Mouse (Mus musculus) kidney, postnatal 36 days (tissue): ENCODE measurements at regions not wholly inside any gene's neighbourhood (a gene's known extent, or its start where the extent isn't known, plus 50 kb on each side); places are given as distances from the start of the nearest gene placed in this dataset.

Experiments
- DNase-seq, 2 experiments: peaks; one replicate each; pipeline ENCODE4 v3.0.0; 2021 to 2022; ENCODE audit warnings: mixed read lengths in 2 of 2

- no peak for DNase-seq
These were observed 69.2 kb downstream of the Nhlrc3 start for GRCm38 (mm10) chr3:53393945-53394344.

DNA sequence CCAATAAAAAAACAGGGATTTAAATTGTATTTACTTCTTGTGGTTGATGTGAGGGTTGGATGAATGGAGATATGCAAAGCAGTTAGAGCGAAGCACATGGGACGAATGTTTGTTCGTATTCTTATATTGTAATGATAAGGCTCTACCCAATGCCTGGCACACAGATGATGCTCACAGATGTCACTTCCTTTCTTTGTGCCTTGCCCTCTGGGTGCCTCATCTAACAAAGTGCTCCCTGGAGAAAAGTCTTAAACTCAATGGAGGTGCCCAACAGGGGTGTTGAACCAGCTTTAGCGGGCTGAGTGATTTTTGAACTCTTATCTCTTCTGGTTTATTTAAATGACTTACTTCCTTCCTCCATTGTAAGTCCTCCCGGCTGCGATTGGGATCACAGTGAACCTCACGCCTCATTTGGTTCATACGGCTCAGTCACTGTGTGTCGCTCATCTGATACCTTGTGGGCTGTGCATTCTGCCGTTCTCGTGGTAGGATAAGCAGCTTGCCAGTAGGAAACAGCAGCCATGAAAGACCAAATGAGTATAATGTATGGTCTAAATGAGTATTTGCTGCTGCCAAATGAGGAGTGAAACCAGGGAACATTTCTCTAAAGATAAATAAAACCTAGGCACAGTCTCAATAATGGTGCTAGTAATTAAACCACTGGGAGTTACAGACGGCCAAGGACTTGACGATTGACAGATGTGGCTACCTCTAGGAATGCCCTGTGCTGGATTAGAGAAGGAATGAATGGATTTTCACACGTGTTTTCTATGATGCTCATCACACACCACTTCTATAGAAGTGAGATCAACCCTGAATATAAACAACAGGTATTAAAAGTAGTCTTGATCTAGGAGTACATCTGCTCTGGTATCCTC is 81.2 kb downstream of the Nhlrc3 start:
- DNase-seq, result no peak

- no peak for DNase-seq
These were observed 83.5 kb downstream of the Nhlrc3 start for GRCm38 (mm10) chr3:53379519-53380181.

- no peak for DNase-seq
These were observed 86.2 kb downstream of the Nhlrc3 start for GRCm38 (mm10) chr3:53376864-53377447.

DNA sequence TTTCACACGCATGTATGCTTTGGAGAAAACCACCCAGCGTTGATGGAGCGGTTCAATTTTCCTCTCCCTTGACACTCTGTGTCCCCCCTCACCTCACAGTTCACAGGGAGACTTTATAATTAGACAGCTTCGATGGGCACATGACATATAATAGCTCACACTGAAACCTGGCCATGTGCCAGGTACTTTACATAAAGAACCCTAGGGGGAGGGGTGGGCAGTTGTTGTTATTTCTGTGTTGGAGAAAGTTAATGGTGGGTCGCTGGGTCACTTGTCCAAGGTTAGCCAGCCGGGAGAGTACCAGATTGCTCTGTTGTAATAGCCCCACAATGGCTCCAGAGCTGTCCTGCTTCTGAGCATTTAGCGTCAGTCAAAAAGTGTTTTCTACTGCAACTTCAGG is 90.2 kb downstream of the Nhlrc3 start:
- peak; percentile 30 to 32 for DNase-seq

GRCm38 (mm10) chr3:53371910-53372309 is 91.2 kb downstream of the Nhlrc3 start:
- DNase-seq, result peak; percentile 1 to 27

- DNase-seq, result no peak
These were observed 101.9 kb downstream of the Nhlrc3 start for GRCm38 (mm10) chr3:53361202-53361601.

DNA sequence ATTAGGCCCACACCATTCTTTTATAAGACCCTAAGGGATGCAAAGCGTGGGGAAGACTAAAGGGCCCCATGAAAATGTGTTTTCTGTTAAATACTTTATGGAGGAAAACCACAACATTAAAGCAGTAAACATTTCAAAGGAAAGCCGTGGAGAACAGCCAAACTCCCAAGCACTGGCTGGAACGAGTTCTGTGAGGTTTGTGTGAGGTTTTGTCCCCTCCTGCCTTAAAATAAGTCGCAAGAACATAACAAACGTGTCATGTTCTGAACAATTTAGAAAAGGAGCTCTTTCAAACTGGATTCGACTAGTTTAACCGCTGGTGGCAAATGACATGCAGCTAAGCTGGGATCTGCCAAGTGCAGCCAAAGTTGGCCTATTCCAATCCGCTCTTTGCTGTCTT is 109.4 kb downstream of the Nhlrc3 start:
- peak; percentile 19 to 22 for DNase-seq

GRCm38 (mm10) chr3:53353282-53353681 is 109.8 kb downstream of the Nhlrc3 start:
- no peak for DNase-seq

DNA sequence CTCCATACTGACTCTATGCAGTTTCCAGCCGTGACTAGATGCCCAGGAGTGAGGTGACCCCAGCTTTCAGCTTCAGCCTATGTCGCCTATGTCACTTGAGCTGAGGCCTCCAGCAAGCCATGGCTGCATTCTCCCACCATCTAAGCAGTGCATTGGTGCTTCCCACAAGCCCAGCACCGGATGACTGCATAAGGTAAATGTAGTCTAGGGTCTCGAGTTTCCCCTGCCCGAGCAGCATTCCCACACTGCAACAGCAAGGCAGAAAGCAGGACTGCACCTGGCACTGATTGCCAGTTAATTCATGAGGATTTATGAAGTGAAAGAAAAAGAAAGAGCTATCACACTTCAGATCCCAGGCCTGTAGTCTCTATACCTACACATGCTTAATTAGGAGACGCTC is 119.5 kb downstream of the Nhlrc3 start:
- DNase-seq, result no peak

DNA sequence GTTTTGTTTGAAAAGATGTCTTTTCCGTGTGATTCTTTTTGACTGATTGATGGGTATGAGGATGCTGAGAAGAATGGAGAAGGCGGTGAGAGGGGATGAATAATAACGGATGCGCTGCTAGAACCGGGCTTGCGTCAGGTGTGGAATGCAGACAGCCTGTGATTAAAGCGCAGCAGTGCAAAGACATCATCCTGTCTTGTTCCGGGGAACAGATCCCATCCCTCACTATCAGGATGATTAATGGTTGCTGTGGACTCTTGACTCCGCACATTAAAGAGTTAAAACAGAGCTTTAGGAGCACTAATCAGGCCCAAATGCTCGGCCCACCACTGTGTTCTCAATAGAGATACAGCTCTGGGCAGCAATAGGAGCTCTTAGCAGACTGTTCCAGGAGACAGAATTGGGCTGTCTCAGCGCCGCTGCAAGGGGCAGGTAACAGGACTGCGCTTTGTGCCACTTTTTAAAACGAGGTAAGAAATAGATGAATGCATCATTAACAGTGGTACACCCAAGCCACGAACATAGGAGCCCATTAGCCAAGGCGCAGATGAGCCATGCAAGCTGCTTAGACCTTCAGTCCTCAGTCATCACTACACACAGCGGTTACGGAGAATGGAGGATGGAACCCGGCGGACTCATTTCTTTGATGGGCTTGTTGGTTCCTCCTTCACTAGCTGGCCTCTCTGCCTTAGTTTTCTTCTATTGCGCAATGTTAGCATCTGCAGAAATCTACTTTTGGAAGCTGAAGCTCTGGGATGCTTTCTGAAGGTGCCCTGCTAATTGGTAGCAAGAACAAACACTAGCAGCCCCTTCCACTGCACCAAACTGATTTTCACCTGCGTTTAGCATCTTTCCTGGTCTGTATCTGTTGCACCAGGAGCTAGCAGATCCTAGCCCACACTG is 121.6 kb downstream of the Nhlrc3 start:
- DNase-seq, result no peak

- DNase-seq, result no peak
These were observed 124.6 kb downstream of the Nhlrc3 start for GRCm38 (mm10) chr3:53338571-53338970.

- peak in 1 of 2 experiments; percentile 13 for DNase-seq
These were observed 129.1 kb downstream of the Nhlrc3 start for GRCm38 (mm10) chr3:53334051-53334450.

GRCm38 (mm10) chr3:53329528-53329927 is 133.6 kb downstream of the Nhlrc3 start:
- DNase-seq, result peak in 1 of 2 experiments; percentile 42

DNA sequence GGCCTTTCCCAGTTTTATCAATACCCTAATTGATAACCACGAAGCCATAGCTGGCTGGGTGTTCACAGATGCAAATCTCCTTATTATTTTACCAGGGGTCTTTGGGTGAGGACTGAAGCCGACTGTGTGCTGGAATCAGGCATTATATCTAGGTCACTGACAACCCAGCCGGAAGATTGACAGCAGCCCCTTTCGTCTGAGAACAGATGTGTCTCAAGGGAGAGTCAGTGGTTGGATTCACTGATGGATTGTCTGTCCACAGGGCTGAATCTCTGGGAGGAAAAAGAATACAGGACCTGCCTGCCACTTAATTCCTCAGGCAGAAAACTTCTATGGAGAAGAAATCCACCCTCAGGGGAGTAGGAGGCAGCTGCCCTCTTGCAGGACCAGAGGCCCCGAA is 135.7 kb downstream of the Nhlrc3 start:
- DNase-seq, result no peak

- no peak for DNase-seq
These were observed 136.2 kb downstream of the Nhlrc3 start for GRCm38 (mm10) chr3:53326967-53327366.

DNA sequence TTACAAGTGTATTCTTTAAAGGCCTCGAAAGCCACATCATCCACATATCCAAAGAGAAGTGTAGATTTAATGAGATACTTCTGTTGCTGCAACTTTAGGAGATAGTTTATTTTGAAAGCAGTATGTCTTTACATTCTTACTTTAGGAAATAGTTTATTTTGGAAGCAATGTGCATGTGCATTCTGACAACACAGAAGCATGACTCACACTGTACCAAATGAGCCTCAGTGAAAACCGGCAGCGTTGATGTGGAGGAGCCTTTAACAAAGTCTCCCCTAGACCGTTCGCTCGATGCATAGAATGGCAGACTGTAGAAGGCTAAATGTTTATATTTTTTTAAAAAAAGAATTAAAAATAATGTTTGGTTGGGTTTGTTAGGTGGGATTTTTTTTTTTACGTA is 138.1 kb downstream of the Nhlrc3 start:
- no peak for DNase-seq

GRCm38 (mm10) chr3:53324386-53324785 is 138.7 kb downstream of the Nhlrc3 start:
- DNase-seq, result no peak

DNA sequence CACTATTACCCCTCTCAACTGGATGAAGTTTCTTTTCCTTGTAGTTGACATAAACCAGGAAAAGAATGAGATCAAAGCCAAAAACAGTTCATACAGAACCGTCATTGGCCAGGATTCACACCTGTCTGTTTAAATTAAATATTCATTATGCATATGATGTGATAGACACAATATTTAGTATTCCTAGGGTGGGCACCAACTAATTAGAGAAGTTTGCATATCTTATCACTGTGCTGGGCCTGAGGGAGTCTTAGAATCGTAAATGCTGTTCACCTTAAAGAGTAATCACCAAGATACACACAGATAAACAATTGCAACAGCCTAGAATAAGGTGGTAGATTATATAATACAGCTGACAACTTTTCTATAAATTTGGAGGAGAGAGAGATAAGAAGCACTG is 147.7 kb downstream of the Nhlrc3 start:
- no peak for DNase-seq
